Mouse (Mus musculus) stomach, postnatal 0 days (tissue): ENCODE data around the gene Nup133.

Experiments used
- CTCF ChIP-seq: IDR thresholded peaks from 2 replicates; pipeline ENCODE4 v1.5.1; 2016; ENCODE audit warnings: antibody characterized with exemption, low read depth, mild to moderate bottlenecking, moderate library complexity
- EP300 ChIP-seq: optimal IDR thresholded peaks from 2 replicates; pipeline ENCODE3; 2016; ENCODE audit warnings: antibody characterized with exemption

- TF ChIP-seq CTCF, result no peak
- TF ChIP-seq EP300, result no peak
Measured at GRCm38 (mm10) chr8:123889797-123890196, 59.3 kb downstream of the Nup133 start.
